Mouse (Mus musculus) cerebellum, postnatal 25 days (tissue): ENCODE data around the gene Foxp1.

Source experiments
- DNase-seq, 2 experiments: peaks; one replicate each; pipeline ENCODE4 v3.0.0; 2021; ENCODE audit warnings: mixed read lengths in 2 of 2

Gene Foxp1

DNA sequence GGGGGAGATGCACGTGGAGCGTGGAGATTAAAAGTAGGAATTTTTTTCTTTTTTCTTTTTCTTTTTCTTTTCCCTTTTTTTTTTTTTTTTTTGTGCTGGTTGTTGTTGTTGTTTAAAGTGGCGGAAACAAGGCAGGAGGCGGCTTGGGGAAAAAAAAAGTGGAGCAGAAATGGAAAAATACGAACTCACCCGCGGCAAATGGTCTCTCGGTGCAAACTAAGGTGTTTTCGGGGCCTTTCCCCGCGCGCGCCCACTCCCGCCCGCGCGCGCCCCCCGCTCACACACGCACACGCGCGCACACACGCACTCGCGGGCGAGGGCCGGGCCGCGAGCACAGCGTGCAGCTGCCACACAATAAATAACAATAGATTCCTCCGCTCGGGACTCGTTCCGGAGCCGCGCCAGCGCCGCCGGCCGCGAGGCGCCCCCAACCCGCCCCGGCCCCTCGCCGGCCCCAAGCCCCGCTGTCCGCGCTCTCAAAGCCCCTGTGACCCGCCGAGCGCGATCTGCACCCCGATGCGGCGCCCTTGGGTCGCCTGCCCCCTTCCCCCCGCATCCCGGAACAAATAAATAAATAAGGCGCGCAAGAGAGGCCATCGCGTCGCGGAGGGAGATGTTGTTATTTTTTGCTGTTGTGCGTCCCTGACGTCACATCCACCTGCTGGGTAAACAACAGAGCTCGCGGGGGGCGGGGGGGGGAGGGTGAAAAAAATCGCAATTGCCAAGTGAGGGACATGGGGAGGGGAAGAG is at the start of gene Foxp1:
Gene Foxp1, minus strand, starts transcription at position 363 of the 750 bp plus-strand sequence.
- DNase-seq = peak; percentile 85 to 88

DNA sequence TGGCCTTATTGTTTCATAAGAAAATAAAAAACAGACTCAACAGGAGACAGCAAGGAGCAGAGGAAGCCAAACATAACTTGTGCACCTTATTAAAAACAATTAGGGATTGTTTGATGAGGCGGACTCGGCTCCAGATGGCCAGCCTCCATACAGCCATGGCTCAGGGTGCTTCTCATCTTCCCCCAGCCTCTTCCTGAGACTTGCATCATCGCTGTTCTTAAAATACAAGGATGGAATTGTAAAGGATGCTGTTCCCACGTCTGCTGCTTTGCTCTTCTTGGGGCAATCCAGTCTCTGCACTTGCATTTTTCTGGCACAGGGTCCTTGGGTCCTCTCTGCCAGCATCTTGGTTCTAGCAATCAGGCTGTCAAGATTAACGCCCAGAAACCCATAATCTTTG is 49.5 kb upstream of the Foxp1 start:
- no peak for DNase-seq

DNA sequence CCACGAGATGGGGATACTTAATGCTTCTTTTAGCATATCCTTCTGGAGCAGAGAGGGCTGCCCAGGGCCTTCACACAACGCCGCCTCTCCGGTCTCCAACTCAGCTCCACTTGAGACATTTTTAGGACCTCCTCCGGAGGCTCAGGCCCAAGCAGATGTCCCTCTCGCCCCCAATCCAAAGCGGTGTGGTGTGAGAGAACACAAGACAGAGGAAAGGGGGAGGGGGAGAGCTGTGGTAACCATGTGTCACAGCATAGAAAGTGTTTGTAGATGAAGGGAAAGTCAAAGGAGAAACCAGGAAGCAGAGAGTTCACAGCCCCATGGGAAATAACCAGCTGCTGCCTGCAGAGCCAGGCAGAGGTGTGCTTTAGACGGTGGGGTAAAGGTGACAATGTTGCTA is 44.4 kb upstream of the Foxp1 start:
- no peak for DNase-seq

DNA sequence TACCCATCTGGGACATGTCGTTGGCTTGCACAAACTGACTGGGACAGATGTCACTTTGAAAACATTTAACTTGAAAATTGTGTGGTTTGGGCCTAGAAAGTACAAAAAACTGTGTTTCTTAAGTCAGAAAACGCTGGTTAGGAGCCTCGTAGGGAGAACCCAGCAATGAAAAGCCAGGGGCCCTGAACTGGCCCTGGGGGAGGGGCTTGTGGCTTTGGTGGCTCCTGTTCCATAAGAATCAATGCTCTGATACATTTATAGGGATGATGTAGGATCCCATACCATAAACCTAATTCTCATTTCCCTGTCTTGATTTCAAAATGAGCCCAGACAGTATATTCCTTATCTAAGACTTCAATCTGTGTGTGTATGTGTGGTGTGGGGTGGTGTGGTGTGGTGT is 42.2 kb upstream of the Foxp1 start:
- DNase-seq = no peak

DNA sequence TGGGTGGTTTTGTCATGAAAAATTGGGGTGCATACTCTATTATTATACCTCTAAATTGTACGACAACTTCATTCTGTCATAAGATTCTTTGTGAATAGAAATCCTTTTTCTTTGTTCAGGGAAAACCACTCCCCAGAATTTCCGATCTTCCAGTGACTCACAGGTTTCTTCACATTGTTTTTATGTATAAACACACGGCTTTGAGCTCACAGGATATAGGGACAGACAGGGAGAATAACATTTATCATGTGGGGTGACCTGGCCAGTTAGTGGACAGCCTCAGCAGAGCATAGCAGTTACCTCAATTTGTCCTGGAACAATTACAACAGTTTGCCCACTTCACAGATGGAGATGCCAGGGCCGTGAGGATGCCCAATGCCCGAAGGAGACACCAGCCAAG is 34.4 kb upstream of the Foxp1 start:
- DNase-seq = no peak

DNA sequence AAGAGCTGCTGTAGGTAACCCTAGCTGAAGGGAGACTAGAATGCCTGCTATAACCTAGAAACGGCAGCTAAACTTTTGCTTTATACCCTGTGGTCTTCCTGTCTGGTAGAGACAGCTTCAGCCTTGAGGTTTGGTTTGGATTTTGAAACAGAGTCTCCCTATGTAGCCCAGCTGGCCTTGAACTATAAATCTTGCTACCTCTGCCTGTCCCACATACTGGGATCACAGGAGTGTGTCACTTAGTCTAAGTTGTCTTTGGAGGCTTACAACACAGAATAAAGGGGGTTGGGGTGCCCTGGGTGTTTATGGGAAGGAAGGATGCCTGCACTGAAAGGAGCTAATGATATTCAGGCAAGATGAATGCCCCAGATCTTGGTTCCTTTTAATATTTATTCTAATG is 30.3 kb upstream of the Foxp1 start:
- no peak for DNase-seq

DNA sequence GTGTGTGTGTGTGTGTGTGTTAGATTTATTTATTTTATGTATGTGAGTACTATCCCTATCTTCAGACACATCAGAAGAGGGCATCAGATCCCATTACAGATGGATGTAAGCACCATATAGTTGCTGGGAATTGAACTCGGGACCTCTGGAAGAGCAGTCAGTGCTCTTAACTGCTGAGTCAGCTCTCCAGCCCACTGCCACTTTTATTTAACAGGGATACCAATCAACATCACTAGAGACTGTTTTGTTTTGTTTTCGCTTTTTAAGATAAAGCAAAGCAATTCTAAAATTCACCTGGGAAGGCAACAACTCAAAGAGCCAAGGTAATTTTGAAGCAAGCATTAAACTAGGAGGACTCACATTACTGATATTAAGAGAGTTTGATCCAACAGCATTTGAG is 23.9 kb upstream of the Foxp1 start:
- no peak for DNase-seq

DNA sequence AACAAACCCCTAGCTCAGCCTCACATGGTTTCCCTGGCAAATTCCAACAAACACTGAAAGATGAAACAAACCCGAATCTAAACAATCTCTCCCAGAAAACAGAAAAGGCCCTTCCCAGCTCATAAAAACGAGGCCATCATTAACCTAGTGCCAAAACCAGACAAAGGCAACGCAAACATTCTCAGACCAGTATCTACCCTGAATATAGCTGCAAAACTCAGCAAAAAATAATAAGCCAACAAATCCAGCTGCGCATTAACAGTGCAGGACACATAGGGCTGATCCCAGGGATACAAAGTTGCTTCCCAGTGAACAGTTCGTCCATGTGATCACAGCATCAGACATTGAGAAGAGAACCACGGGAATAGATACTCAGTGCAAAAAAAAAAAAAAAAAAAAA is 22.9 kb upstream of the Foxp1 start:
- DNase-seq = no peak

DNA sequence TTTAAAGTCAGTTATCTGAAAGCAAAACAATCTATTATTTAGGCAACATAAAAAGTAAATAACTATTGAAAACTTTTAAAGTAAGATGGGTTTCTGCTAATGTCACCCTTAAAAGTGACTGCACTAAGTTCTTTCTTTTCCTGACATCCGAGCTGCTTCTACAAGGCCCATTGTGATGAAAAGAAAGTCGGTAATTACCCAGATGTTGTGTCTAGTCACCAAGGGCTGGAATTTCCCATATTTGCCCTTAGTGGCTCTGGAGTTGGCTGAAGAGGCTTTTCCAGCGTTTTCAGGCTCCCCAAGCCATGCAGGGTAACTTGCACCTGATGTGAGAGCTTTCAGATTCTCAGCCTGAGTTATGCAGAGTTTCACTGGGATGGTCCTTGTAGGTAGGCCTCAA is 18.6 kb upstream of the Foxp1 start:
- no peak for DNase-seq

DNA sequence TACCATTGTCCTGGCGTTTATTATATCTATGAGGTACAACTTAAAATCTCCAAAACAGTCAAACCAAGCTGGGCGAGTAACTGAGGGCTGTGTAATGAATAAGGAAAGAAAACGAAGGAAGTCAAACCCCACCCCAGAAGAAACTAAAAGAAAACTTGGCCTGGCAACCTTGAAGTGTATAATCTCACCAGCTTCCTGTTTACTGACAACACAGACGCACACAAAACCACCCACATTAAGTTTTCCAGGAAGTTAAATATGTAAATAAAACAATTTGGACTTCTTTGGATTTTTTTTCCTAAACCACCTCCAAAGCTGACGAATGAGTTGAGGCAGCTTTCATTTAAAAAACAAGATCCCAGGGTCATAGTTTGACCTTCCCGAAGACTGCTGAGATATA is 18.1 kb upstream of the Foxp1 start:
- no peak for DNase-seq

DNA sequence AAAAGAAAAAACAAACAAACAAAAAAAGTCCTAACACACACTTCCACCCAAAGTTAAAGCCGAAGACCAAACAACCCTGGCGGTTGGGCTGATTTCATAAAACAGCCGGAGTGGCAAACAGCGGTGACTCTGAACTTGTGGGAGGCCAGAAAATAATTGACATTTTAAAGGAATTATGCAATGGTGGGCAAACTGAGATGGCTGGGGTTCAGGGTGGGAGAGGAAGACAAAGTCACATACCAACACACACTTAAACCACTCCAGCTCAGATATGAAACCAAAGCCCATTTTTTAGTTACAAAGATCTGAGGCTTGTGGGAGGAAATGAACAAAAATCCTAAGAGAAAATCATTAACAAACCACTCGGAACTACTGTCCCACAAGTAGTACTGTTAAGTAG is 17.6 kb upstream of the Foxp1 start:
- DNase-seq = no peak

DNA sequence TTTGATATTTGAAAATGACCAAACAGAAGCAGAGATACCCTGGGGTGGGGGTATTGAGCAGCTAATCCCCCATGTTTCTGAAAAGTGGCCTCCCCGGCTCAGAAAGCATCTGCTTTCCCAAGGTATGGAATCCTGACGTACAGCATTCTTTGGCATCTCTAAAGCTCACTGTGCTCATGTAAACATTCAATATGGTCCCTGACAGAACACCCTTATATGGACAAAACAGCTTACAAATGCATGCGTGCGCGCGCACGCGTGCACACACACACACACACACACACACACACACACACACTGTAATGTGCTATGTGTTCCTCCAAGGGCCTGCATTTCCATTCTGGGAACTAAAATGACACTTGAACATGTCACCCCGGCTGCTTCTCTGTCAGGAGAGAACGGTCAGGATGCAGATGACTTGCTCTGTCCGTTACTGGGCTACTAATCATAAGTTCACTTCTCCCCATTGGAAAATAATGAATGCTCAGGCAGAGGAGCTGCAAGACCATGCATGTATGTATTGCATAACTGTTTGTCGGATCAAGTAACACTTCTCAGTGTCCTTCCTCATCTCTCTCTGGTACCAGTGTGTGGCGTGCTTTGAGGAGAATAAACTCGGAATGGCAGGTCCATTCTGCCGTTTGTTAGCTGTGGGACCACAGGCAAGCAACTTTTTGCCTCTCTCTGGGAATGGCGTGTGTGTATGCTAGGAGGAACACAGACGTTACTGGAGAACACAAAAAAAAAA is 15.8 kb upstream of the Foxp1 start:
- no peak for DNase-seq

DNA sequence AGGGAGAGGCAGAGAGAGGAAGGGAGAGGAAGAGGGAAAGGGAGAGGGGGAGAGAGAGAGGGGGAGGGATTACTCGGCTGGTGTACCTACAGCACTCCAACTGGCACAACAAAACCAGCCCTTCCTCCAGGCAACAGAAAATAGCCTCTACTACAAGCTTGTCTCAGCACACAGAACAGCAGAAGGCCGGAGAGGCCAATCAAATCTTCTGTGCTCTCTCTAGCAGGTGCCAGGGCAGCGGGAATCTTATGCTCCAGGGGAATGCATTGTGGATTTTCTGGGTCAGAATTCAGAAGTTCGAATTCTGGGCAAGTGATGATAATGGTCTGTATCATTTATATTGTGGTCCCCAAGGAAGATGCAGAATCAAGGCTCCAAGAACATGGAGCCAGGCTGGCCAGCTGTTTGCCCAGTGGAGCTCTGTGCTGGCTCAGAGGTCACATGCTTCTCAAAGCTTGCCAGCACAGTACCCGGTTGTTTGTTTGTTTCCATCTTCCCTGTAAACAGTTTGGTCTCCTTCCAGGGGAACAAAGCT is 11.8 kb upstream of the Foxp1 start:
- peak; percentile 53 to 65 for DNase-seq

DNA sequence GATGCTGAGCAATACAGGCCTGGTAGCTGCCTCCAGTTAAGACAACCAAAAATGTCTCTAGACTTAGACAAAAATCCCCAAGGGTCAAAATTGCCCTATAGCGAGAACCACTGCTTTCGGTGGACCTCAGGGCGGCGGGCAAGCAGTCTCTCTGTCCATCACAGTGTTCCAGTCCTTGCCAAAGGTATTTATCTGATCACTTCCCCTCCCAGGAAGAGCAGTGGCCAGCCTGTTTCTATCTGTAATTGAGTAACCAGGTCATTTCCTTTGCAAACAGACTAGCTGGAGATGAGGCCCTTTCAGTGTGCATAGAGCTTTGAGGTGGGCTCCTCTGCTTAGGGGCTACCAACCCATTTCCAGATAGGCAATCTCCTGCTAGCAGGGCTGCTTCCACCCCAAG is 9.9 kb upstream of the Foxp1 start:
- DNase-seq = no peak

DNA sequence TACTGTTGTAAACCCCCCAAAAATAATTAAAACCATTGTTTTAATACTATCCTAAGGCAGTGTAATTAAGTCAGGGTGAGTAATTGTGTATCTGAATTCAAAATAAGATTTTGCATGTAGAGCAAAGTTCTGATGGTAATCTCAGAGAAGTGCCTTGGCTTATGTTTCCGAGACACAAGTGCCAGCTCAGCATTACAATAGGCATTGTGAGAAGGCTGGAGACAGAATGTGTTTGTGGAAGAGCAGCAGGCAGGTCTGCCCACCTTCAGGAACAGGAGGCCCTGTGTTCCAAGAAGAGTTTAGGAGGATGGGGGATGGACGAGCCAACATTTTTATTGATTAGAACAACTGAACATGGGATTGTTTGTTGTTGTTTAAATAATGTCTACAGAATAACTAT is 6.5 kb upstream of the Foxp1 start:
- DNase-seq = no peak

DNA sequence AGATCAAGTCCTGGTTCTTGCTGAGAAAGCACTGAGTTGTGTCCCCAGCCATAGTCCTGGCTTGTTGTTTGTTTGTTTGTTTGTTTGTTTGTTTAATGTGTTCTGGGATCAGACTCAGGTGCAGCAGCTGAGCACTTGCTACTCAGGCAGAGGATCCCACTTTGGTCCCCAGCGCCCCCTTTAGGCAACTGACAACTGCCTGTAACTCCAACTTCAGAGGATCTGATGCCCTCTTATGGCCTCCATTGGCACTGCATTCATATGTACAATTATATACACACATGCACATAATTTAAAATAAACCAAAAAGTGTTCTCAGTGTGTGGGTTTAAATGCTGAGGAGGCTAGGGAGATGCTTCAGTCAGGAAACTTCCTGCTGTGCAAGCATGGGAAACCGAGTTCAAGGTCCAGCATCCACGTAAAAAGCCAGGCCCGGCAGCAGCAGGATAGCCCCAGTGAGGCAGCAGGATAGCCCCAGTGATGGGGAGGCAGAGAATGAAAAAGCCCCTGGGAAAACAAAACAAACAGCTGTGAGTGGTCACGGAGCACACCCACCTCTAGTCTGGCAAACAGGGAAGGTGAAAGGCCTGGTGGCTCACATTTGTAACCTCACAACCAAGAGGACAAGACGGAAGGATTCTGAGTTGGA is 5.1 kb upstream of the Foxp1 start:
- DNase-seq = no peak

DNA sequence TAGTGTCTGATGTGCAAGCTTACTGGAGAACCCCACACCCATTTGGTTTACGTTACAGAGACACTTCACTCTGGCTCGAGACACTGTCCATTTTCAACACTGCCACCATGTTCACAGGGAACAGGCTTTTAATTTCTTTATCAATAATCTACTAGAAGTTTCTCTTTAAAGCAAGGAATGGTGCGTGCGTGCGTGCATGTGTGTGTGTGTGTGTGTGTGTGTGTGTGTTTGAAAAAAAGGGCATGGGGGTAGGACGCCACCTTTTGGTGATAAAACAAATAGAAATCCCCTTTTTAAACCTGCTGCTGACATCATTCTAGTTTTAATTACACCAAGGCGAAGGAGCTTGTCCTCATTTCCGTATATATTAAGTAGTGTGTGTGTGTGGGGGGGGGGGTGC is 2.8 kb upstream of the Foxp1 start:
- DNase-seq = peak; percentile 28 to 54

DNA sequence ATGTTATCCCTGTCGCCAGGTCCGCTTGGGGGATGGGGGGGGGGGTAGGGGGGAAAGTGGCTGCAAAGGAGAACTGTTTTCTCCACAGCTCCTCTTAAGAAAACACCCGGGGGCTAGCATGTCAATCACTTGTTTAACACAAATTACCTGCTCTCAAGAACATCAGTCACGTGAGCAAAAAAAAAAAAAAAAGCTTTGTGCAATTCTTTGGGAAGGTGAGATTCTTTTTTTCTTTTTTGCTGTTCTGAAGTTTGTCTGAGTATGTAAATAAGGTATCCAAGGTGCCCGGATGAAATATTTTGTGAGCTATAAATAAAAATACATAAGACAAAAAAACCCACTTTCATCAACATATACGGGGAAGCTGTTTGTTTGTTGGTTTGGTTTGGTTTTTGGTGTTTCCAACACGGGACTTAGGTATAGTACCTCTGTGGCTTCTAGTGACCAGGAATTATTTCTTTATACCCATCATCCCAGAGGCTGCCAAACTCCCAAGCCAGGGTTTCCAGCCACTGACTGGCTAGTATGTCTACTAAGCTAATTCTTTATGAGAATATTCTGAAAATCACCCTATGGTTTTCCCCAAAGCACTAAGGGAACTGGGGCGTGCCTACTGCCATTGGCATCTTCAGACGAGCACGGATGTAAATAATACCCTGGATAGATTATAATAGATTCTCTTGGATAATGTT is 1.3 kb upstream of the Foxp1 start:
- no peak for DNase-seq

DNA sequence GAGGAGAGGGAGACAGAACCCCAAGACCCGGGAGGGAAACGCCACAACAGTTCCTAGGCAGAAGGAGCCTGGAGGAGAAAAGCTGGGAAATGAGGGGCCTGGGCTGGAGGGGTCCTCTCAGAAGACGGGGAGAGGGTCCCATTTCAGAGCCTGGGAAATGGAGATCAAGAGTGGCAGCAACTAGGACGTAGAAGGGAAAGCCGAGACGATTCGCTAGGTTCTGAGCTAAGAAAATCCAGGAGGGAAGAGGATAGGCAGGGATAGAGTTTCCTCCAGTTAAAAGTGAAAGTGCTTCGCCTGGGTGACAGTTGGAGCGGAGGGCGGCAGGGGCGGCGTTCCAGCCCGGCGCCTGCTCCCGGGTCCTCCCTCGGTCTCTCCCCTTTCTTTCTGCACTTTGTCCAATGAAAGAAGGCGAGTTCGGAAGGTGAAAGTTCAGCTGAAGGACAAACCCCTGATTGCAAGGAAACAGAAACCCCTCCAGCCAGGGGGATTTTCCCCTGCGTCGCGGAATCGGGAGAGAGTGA is 650 bp upstream of the Foxp1 start:
- peak in 1 of 2 experiments; percentile 76 for DNase-seq

DNA sequence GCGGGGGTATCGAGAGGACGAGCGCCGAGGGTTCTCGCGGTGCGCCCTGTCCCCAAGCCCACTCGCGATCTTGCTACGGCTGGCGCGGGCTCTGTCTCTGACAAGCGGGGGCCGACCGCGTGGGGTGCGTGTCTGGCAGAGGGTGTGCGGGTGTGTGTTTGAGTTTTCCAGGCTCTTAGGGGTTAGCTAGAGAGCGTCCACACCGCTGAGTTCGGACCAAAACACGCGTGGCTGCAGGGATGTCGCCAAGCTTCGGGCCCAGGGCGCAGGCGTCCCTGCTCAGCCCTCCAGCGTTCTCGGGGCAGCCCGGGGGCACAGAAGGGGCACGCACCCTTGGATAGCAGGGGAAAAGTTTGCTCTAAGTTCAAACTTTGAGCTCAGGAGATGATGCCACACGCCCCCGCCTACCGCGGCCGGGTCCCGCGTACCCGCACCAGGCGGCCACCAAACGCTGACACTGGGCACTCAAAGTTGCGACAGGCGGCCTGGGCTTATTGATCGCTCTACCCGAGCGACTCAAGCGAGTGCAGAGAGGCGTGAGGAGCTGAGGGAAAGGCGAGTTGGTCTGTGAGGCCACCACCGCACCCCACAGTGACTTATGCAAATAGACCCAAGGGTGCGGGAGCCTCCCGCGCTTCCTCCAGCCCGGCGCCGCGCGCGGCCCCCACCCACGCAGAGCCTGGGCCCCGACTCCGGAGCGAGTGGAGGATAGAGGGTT is 721 bp downstream of the Foxp1 start:
- DNase-seq = peak; percentile 63 to 68

DNA sequence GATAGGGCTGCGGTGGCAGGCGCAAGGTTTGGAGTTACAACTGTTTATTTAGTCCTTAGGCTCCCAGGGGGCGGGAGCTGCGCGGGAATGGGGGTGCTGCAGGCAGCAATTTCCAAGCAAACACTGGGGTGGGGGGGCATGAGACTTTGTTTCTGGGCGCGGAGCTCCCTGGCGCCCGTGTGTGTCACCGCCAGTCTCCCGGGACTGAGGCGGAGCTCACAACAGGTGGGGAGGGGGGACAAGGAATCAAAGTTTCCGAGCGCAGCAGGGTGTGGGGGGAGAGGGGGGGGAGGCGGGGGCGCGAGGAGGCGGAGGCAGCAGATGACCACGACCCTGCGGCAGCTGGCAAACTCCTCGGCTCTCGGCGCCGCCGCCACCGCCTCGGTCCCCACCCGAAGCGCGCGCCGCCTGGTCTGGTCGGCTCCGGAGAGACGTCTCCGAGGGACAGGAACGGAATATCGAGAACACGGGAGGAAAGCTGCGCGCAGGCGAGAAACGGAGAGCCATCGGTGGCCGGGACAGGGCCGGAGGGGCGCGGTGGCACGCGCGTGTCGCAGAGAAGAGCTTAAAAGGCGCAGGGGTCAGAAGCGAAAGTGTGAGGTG is 1.4 kb downstream of the Foxp1 start:
- DNase-seq = peak; percentile 34 to 61

DNA sequence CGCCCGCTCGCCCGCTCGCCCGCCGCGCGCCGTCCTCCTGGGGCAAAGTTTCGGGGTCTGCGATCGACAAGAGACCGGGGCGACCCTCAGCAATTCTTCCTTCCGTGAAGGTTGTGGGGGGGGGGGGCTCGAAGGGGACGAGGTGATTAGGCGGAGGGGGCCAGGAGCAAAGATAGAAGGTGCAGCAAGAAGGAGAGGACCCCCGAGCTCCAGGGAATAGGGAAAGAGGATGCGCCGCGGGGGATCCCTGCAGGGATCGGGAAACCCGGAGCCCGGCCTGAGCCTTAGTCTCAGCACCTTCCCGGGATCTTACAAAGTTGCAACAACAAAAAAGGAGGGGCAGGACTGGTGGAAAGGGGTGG is 1.9 kb downstream of the Foxp1 start:
- DNase-seq = no peak
